Mouse (Mus musculus): Measurements from ENCODE around the gene Rlbp1.

Rlbp1 gene

DNA sequence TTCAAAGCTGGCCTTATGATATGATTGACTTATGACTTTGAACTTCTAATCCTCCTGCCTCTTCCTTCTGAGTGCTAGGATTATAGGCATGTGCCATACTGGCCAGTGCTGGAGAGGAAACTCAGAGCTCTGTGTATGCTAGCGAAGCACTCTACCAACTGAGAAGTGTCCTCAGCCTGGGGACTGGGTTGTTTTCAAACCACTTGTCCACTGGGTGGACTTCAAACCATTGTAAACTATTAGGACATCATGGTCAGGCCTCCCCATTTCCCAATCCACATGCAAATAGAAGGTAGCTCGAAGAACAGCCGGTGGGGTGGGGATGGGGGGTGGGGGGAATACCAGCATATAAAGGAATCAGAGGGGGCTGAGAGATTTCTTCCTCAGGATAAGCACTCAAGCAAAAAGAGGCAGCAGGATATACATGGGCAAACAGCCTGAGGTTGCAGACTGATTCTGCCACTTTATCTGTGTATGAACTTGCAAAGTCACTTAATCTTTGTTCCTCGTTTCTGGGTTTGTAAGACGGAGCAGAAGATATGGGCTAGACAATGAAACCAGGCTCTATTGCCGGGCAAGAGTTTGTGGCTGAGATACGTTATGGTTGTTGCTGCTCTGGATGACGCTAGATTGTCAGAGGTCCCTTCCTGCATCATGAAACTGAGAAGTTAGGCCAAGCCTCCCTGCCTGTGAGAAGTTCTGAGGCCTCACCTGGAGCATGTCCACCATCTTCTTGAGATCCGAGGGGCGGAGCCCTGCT lies 10.2 kb downstream of the Rlbp1 start:
- no peak for DNase-seq (ENCODE audit: low read depth, low spot score)

GRCm38 (mm10) chr7:79375594-79375993 lies 11.3 kb downstream of the Rlbp1 start:
- DNase-seq (ENCODE audit: low read depth, low spot score): no peak

DNA sequence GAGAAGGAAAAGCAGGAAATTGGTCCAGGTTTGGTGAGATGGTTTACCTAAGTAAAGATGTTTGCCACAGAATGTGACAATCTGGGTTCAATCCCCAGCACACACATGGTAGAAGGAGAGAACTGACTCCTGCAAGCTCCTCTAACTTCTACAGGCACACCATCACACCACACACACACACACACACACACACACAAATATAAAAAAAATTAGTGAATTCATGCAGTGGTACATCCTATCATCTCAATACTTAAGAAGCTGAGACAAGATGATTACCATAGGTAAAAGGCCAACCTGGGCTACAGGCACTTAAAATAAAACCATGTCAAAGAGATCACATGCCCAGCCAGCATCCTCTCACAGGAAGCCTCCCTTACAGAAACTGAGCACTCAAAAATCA lies 12.8 kb downstream of the Rlbp1 start:
- DNase-seq (ENCODE audit: low read depth, low spot score): no peak

DNA sequence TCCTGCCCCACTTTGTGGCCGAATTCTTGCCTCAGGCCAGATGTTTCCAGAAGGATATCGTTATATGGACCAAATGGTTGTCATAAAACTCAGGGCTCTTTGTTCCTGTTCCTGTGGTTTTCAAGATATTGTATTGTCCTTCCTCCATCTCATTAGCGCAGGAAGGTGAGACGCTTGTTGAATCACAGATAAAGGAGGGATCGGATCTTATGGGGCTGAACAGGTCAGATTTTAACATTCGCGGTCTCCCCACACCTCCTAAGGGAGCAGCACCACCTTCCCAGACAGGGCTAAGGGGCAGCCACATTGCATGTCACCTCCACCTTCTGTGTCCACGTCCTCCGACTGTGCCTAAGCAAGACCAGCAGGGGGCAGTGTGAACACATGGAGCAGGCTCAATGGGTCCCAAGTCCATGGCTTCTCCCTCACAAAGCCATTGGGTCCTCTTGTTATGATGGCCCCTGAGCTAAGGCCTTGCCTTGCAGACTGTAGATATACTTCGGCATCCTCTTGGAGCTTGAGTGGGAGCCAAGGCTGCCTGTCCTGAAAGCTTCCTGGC lies 15.4 kb downstream of the Rlbp1 start:
- DNase-seq (ENCODE audit: low read depth, low spot score): peak; percentile 49

- no peak for DNase-seq (ENCODE audit: low read depth, low spot score)
Observed at GRCm38 (mm10) chr7:79369416-79369815, 17.4 kb downstream of the Rlbp1 start.

- no peak for DNase-seq (ENCODE audit: low read depth, low spot score)
Observed at GRCm38 (mm10) chr7:79368664-79369063, 18.2 kb downstream of the Rlbp1 start.

- DNase-seq (ENCODE audit: low read depth, low spot score): no peak
Observed at GRCm38 (mm10) chr7:79363370-79364043, 23.3 kb downstream of the Rlbp1 start.

DNA sequence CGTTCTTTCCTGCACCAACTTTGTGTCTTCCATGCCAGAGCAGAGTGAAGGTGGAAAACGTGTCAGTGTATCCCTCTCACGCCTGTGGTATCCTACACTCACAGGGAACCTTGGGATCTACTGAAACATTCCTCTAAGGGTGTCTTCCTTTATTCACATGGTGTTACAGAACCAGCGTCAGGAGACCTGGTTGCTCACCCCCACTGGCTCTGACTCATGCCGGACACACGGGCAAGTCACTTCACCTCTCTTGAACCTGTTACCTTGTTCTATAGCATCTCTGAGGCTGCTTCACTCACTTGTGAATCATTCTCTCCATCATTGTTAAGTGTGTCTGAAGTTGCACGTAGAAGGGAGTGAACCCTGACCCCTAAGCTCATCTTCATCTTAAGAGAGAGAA lies 24.0 kb downstream of the Rlbp1 start:
- no peak for DNase-seq (ENCODE audit: low read depth, low spot score)

DNA sequence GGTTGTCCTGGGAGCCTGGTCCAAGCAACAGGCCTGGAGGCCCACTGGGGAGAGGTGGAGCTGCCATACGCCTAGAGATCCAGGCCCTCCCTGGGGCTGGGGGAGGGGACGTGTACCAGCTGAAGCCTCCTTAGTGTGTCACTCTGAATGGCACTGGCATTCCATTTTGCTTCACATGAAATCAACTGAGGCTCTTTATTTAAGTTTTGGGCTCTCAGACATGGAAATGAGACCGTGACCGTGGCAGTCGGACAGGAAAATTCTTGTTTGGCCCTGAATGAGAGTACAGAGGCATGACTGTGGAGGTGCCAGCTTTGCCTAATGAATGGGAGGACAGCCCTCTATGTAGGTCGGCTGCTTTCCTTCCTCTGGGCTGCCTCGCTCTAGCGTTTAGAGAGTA lies 24.6 kb downstream of the Rlbp1 start:
- DNase-seq (ENCODE audit: low read depth, low spot score): no peak

DNA sequence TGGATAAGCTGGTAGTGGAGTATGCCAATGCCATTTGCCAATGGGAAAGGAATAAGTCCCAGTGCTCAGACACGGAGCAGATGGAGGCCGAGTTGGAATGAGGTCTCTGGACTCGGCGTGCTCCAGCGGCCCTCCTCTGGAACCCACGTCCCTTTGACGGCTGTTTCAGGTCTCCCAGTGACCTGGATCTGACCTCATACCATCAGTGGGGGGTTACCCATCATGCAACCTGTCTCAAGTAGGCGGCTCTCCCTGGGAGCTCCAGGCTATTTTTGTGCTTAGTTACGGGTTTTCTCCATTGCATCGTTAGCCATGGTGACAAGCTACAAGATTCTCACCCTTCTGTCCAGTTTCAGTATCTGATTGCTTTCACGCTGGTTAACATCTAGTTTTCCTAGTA lies 26.8 kb downstream of the Rlbp1 start:
- no peak for DNase-seq (ENCODE audit: low read depth, low spot score)

GRCm38 (mm10) chr7:79359183-79359435 lies 27.7 kb downstream of the Rlbp1 start:
- DNase-seq (ENCODE audit: low read depth, low spot score): no peak

GRCm38 (mm10) chr7:79358350-79359182 lies 28.3 kb downstream of the Rlbp1 start:
- DNase-seq (ENCODE audit: low read depth, low spot score): no peak

DNA sequence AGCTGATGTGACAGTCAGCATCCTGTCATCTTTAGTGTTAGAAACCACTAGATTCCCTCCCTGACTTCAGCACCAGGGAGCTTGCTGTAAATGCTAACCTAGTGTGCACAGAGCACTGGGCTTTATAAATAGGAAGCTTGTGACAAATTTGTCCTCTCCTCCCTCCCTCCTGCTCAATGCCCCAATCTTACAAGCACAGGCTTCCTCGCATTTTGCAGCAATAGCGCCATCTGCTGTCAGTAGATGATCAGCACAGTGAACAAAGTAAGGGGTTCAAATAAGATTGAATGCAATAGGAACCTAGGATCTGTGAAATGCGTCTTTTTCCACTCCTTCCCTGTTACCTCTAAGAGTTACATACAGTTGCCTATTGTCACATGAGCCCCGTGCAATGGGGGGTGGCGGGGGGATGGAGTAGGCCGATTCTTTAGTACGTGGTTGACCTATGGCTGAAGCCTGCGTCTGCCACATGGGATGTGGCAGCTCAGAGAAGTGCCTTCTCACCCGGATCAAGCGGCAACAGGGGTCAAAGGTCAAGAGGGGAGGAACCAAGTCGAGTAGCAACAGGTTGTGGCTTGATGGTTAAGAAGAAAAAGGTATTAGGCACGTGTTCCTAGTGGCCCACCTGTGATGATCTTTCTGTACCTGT lies 37.0 kb downstream of the Rlbp1 start:
- peak; percentile 62 for DNase-seq (ENCODE audit: low read depth, low spot score)

DNA sequence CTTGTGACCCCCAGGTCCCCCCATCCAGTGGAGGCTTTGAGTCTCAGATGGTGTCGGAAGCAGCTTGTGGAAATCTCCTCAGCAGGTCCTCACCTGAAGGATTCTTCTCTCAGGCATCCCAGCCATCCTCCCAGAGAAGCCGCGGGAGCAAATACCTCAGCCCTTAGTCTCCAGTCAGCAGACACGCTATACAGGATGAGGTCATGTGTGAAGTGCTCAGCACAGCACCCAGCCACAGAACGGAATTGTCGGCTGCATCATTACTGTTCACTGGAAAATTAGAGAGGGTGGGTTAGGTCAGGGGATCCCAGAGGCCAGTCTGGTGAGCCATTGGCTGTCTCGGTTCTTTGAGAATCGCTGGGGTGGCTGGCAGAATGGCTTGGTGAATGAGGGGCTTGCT lies 38.0 kb downstream of the Rlbp1 start:
- DNase-seq (ENCODE audit: low read depth, low spot score): no peak

DNA sequence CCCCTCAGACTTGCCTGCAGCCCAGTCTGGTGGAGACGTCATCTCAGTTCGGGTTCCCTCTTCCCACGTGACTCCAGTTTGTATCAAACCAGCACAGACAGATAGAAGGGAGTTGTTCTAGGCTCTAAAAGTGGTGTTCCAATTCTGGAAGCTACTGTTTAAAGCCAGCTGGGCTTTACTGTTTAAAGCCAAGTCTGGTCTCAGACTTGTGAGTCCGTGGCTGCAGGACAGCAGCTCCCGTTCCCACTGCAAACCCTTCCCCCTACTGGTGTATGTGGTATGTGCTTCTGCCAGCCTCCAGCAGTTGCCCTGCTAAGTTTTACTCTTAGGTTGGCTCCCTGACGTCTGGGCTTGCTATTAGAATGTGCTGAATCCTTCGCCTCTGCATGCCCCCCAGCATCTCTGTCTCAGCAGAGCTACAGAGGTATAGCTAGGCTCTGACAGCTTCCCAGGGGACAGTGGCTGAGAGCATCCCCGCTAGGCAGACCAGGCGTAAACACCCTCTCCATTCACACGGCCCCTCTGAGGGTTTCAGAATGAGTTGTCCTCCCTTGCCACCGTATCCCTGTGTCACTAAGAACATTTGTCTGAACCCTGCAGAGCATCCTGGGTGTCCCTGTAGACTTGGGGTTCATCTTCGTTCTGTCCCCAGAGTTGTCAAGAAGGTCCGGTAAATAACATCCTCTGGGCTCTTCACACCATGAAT lies 39.6 kb downstream of the Rlbp1 start:
- DNase-seq (ENCODE audit: low read depth, low spot score): no peak

GRCm38 (mm10) chr7:79346555-79347075 lies 40.2 kb downstream of the Rlbp1 start:
- no peak for DNase-seq (ENCODE audit: low read depth, low spot score)

DNA sequence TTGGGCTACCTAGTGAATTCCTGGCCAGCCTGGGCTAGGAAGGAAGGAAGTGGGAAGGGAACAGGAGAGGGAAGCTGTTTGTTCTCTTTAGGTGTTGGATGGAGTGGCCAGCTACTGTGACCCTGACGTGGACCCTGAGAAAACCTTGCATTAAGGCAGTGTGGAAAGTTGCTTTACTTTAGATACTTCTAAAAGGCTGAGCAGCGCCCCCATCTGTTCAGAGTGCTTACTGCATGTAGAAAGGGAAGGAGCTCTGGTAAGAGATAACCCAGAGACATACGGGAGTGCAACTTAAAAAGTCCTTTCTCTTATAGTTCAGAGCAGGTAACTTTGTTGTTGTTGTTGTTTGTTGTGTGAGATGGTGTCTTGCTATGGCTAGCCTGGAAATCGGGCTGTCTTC lies 40.9 kb downstream of the Rlbp1 start:
- DNase-seq (ENCODE audit: low read depth, low spot score): peak; percentile 44

- DNase-seq (ENCODE audit: low read depth, low spot score): no peak
Observed at GRCm38 (mm10) chr7:79336362-79336910, 50.4 kb downstream of the Rlbp1 start.

- no peak for DNase-seq (ENCODE audit: low read depth, low spot score)
Observed at GRCm38 (mm10) chr7:79333419-79333818, 53.4 kb downstream of the Rlbp1 start.

DNA sequence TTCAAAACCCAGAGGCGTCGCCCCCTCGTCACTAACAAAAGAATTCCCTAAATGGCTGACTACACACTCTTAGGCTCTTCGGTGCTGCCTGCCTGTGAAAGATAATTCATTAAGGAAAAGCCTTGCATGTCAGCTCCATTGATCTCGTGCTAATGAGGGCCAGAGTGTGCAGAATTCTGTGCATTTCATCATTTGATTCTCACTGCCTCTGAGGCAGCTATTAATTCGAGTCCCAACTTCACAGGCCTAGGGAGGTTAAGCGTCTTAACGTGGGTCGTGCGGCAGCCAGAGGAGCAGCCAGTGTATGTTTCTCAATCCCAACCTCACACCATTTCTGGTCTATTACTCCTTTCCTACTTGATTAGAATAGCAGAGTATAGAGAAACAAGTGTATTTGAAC lies 55.7 kb downstream of the Rlbp1 start:
- DNase-seq (ENCODE audit: low read depth, low spot score): no peak

DNA sequence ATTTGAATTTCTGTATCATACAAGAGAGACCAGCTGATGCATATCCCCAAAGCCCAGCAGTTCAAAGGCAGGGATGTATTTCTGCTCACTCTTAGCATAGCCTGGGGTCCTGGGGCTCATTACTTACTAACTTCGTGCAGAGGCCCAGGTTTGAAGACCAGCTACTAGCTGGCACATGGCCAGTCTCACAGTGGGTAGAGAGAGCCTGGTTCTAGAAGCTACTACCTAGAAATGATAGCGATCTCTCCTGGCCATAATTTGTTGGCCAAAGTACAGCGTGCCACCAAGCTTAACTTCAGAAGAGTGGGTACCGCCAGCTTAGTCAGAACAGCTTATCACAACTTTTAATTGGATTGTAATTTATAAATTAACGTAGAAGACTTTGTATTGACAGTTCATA lies 58.1 kb downstream of the Rlbp1 start:
- DNase-seq (ENCODE audit: low read depth, low spot score): no peak
